Mouse (Mus musculus): ENCODE data around the gene Bhlha15.

Bhlha15 gene

GRCm38 (mm10) chr5:144189950-144190583, at the start of gene Bhlha15:
Gene Bhlha15, plus strand, starts transcription at chr5:144190286.
- DNase-seq, result peak; percentile 82

- no peak for DNase-seq
Observed at GRCm38 (mm10) chr5:144143531-144143930, 46.6 kb upstream of the Bhlha15 start.

- DNase-seq, result no peak
Observed at GRCm38 (mm10) chr5:144146898-144147297, 43.2 kb upstream of the Bhlha15 start.

GRCm38 (mm10) chr5:144149530-144149929, 40.6 kb upstream of the Bhlha15 start:
- no peak for DNase-seq

- DNase-seq, result no peak
Observed at GRCm38 (mm10) chr5:144151270-144151669, 38.8 kb upstream of the Bhlha15 start.

- DNase-seq, result peak; percentile 54
Observed at GRCm38 (mm10) chr5:144154528-144154927, 35.6 kb upstream of the Bhlha15 start.

GRCm38 (mm10) chr5:144158604-144159003, 31.5 kb upstream of the Bhlha15 start:
- DNase-seq, result no peak

- DNase-seq, result no peak
Observed at GRCm38 (mm10) chr5:144159137-144159536, 30.9 kb upstream of the Bhlha15 start.

- DNase-seq, result no peak
Observed at GRCm38 (mm10) chr5:144162080-144162812, 27.8 kb upstream of the Bhlha15 start.

GRCm38 (mm10) chr5:144162813-144163517, 27.1 kb upstream of the Bhlha15 start:
- DNase-seq, result no peak

- no peak for DNase-seq
Observed at GRCm38 (mm10) chr5:144165756-144166155, 24.3 kb upstream of the Bhlha15 start.

- no peak for DNase-seq
Observed at GRCm38 (mm10) chr5:144169275-144169975, 20.7 kb upstream of the Bhlha15 start.

- no peak for DNase-seq
Observed at GRCm38 (mm10) chr5:144173648-144174047, 16.4 kb upstream of the Bhlha15 start.

GRCm38 (mm10) chr5:144178216-144178615, 11.9 kb upstream of the Bhlha15 start:
- DNase-seq, result no peak

GRCm38 (mm10) chr5:144181249-144181648, 8.8 kb upstream of the Bhlha15 start:
- DNase-seq, result no peak

- DNase-seq, result no peak
Observed at GRCm38 (mm10) chr5:144182542-144183247, 7.4 kb upstream of the Bhlha15 start.

- no peak for DNase-seq
Observed at GRCm38 (mm10) chr5:144183248-144183559, 6.9 kb upstream of the Bhlha15 start.

GRCm38 (mm10) chr5:144183647-144184335, 6.3 kb upstream of the Bhlha15 start:
- DNase-seq, result no peak

GRCm38 (mm10) chr5:144184350-144185045, 5.6 kb upstream of the Bhlha15 start:
- no peak for DNase-seq

GRCm38 (mm10) chr5:144188422-144188821, 1.7 kb upstream of the Bhlha15 start:
- DNase-seq, result no peak

- no peak for DNase-seq
Observed at GRCm38 (mm10) chr5:144189327-144189726, 759 bp upstream of the Bhlha15 start.
